Mouse (Mus musculus) Muller cell, postnatal 12 days (primary cell): Measurements from ENCODE around the gene Ak9.

Experiments
- DNase-seq: peaks from one replicate; pipeline ENCODE4 v3.0.0-alpha.2; 2015; ENCODE audit errors: inconsistent ontology term

Ak9 gene

GRCm38 (mm10) chr10:41451656-41452055 lies 147.9 kb downstream of the Ak9 start:
- no peak for DNase-seq

GRCm38 (mm10) chr10:41452791-41453190 lies 149.0 kb downstream of the Ak9 start:
- DNase-seq = no peak

- DNase-seq = no peak
Observed at GRCm38 (mm10) chr10:41459990-41460389, 156.2 kb downstream of the Ak9 start.

GRCm38 (mm10) chr10:41460501-41460900 lies 156.7 kb downstream of the Ak9 start:
- DNase-seq = no peak

- DNase-seq = no peak
Observed at GRCm38 (mm10) chr10:41461057-41461722, 157.4 kb downstream of the Ak9 start.

GRCm38 (mm10) chr10:41464401-41464955 lies 160.7 kb downstream of the Ak9 start:
- no peak for DNase-seq

GRCm38 (mm10) chr10:41467325-41467724 lies 163.5 kb downstream of the Ak9 start:
- no peak for DNase-seq

- no peak for DNase-seq
Observed at GRCm38 (mm10) chr10:41470693-41471092, 166.9 kb downstream of the Ak9 start.

- DNase-seq = no peak
Observed at GRCm38 (mm10) chr10:41472534-41472933, 168.8 kb downstream of the Ak9 start.

- DNase-seq = no peak
Observed at GRCm38 (mm10) chr10:41472962-41473481, 169.2 kb downstream of the Ak9 start.

GRCm38 (mm10) chr10:41473782-41474468 lies 170.1 kb downstream of the Ak9 start:
- no peak for DNase-seq

- DNase-seq = peak; percentile 30
Observed at GRCm38 (mm10) chr10:41474981-41475391, 171.2 kb downstream of the Ak9 start.

GRCm38 (mm10) chr10:41476171-41477017 lies 172.6 kb downstream of the Ak9 start, which contains the start of gene Mical1:
TSS of gene Mical1 (plus strand) at chr10:41476314.
- peak; percentile 74 for DNase-seq

- no peak for DNase-seq
Observed at GRCm38 (mm10) chr10:41477018-41477277, 173.2 kb downstream of the Ak9 start.

GRCm38 (mm10) chr10:41477278-41478181 lies 173.8 kb downstream of the Ak9 start:
- DNase-seq = peak; percentile 86

- DNase-seq = no peak
Observed at GRCm38 (mm10) chr10:41479961-41480360, 176.2 kb downstream of the Ak9 start.

- DNase-seq = no peak
Observed at GRCm38 (mm10) chr10:41480938-41481880, 177.4 kb downstream of the Ak9 start.

GRCm38 (mm10) chr10:41482446-41482845 lies 178.7 kb downstream of the Ak9 start:
- no peak for DNase-seq
